Mouse (Mus musculus): ENCODE results near the gene Aatf. TPM values are rescaled to one million over a fixed set of nuclear protein-coding genes. Genes with fewer than 3 reads are reported as not detected.
A peak's percentile ranks its signal among the peaks of the same experiment; 100 is the strongest.

The Aatf gene
- polyA plus RNA-seq, 1 experiment from 2014 or later, result 40.9 TPM

GRCm38 (mm10) chr11:84497944-84498343 is 15.4 kb downstream of the Aatf start:
- ChIA-PET POLR2A (no interaction called here), CTCF (no interaction called here)
- DNase-seq (ENCODE audit: low read depth, low spot score) (no peak), ATAC-seq (no peak)
- peak; percentile 63 for TF ChIP-seq CTCF (IDR thresholded peaks at IDR 0.05)
- no peaks in the 10 kb centered on the region for H3K27me3 ChIP-seq
- in situ Hi-C loops (cut with MboI; ENCODE audit: low pct_unique_long_range_greater_than_20kb), result no loop called here

GRCm38 (mm10) chr11:84496901-84497300 is 16.4 kb downstream of the Aatf start:
- ChIA-PET POLR2A (no interaction called here), CTCF (interaction anchor here (1.4 kb wide), 1 partner anchor 320 kb away, joined by 3 read pairs; no protein-coding TSS in a partner anchor)
- in situ Hi-C loops (cut with MboI; ENCODE audit: low pct_unique_long_range_greater_than_20kb), result no loop called here
- DNase-seq (ENCODE audit: low read depth, low spot score) (no peak), ATAC-seq (no peak)
- no peak for TF ChIP-seq CTCF (IDR thresholded peaks at IDR 0.05)
- no peaks in the 10 kb centered on the region for H3K27me3 ChIP-seq

GRCm38 (mm10) chr11:84495774-84496173 is 17.5 kb downstream of the Aatf start:
- no peak for TF ChIP-seq CTCF (IDR thresholded peaks at IDR 0.05)
- DNase-seq (ENCODE audit: low read depth, low spot score), result no peak
- ChIA-PET POLR2A (no interaction called here), CTCF (interaction anchor here (1.0 to 1.6 kb wide), 4 partner anchors 8 to 321 kb away, joined by 3 to 5 read pairs (median 4); no protein-coding TSS in a partner anchor)
- no peak for ATAC-seq
- in situ Hi-C loops (cut with MboI; ENCODE audit: low pct_unique_long_range_greater_than_20kb), result no loop called here
- no peaks in the 10 kb centered on the region for H3K27me3 ChIP-seq

GRCm38 (mm10) chr11:84481661-84482060 is 31.7 kb downstream of the Aatf start:
- no peak for ATAC-seq
- in situ Hi-C loops (cut with MboI; ENCODE audit: low pct_unique_long_range_greater_than_20kb), result no loop called here
- CTCF ChIA-PET, result interaction anchor here (1.5 to 1.6 kb wide), 2 partner anchors 10 to 14 kb away, joined by 4 to 7 read pairs; no protein-coding TSS in a partner anchor
- DNase-seq (ENCODE audit: low read depth, low spot score), result no peak
- no peaks in the 10 kb centered on the region for H3K27me3 ChIP-seq
- POLR2A ChIA-PET, result interaction anchor here (1.0 kb wide), 1 partner anchor 13 kb away, joined by 3 read pairs; no protein-coding TSS in a partner anchor
- no peak for TF ChIP-seq CTCF (IDR thresholded peaks at IDR 0.05)

- in situ Hi-C loops (cut with MboI; ENCODE audit: low pct_unique_long_range_greater_than_20kb), result no loop called here
- TF ChIP-seq CTCF (IDR thresholded peaks at IDR 0.05), result no peak
- DNase-seq (ENCODE audit: low read depth, low spot score), result no peak
- ChIA-PET CTCF (interaction anchor here (1.5 kb wide), 1 partner anchor 9 kb away, joined by 7 read pairs; no protein-coding TSS in a partner anchor), POLR2A (no interaction called here)
- no peak for ATAC-seq
- H3K27me3 ChIP-seq, result no peaks in the 10 kb centered on the region
Observed at GRCm38 (mm10) chr11:84480451-84480850, 32.9 kb downstream of the Aatf start.

GRCm38 (mm10) chr11:84476641-84477040 is 36.7 kb downstream of the Aatf start:
- no peaks in the 10 kb centered on the region for H3K27me3 ChIP-seq
- no peak for TF ChIP-seq CTCF (IDR thresholded peaks at IDR 0.05)
- DNase-seq (ENCODE audit: low read depth, low spot score) (no peak), ATAC-seq (no peak)
- ChIA-PET CTCF (interaction anchor here (1.6 to 1.7 kb wide), 2 partner anchors 9 kb away, joined by 3 to 4 read pairs; no protein-coding TSS in a partner anchor), POLR2A (no interaction called here)
- in situ Hi-C loops (cut with MboI; ENCODE audit: low pct_unique_long_range_greater_than_20kb), result no loop called here

- ChIA-PET CTCF (interaction anchor here (1.7 kb wide), 1 partner anchor 8 kb away, joined by 4 read pairs; no protein-coding TSS in a partner anchor), POLR2A (interaction anchor here (0.6 kb wide), 1 partner anchor 33 kb away, joined by 4 read pairs; no protein-coding TSS in a partner anchor)
- DNase-seq (ENCODE audit: low read depth, low spot score) (no peak), ATAC-seq (no peak)
- in situ Hi-C loops (cut with MboI; ENCODE audit: low pct_unique_long_range_greater_than_20kb), result no loop called here
- no peak for TF ChIP-seq CTCF (IDR thresholded peaks at IDR 0.05)
- no peaks in the 10 kb centered on the region for H3K27me3 ChIP-seq
Observed at GRCm38 (mm10) chr11:84475991-84476390, 37.3 kb downstream of the Aatf start.

- CTCF ChIA-PET, result no interaction called here
- POLR2A ChIA-PET, result no interaction called here
- TF ChIP-seq CTCF (IDR thresholded peaks at IDR 0.05), result no peak
- ATAC-seq (no peak), DNase-seq (ENCODE audit: low read depth, low spot score) (no peak)
- H3K27me3 ChIP-seq, result no peaks in the 10 kb centered on the region
- in situ Hi-C loops (cut with MboI; ENCODE audit: low pct_unique_long_range_greater_than_20kb), result no loop called here
Observed at GRCm38 (mm10) chr11:84473093-84473667, 40.1 kb downstream of the Aatf start.

- H3K27me3 ChIP-seq, result no peaks in the 10 kb centered on the region
- ChIA-PET POLR2A (no interaction called here), CTCF (no interaction called here)
- TF ChIP-seq CTCF (IDR thresholded peaks at IDR 0.05), result no peak
- no peak for DNase-seq (ENCODE audit: low read depth, low spot score)
- in situ Hi-C loops (cut with MboI; ENCODE audit: low pct_unique_long_range_greater_than_20kb), result no loop called here
- ATAC-seq, result no peak
Observed at GRCm38 (mm10) chr11:84464571-84464970, 48.8 kb downstream of the Aatf start.

GRCm38 (mm10) chr11:84453901-84454300 is 59.4 kb downstream of the Aatf start:
- in situ Hi-C loops (cut with MboI; ENCODE audit: low pct_unique_long_range_greater_than_20kb), result no loop called here
- ChIA-PET CTCF (interaction anchor here (2.6 kb wide), 1 partner anchor 11 kb away, joined by 8 read pairs; no protein-coding TSS in a partner anchor), POLR2A (no interaction called here)
- ATAC-seq, result no peak
- H3K27me3 ChIP-seq, result no peaks in the 10 kb centered on the region
- DNase-seq (ENCODE audit: low read depth, low spot score), result no peak
- TF ChIP-seq CTCF (IDR thresholded peaks at IDR 0.05), result no peak

- no peak for DNase-seq (ENCODE audit: low read depth, low spot score)
- ChIA-PET POLR2A (interaction anchor here (0.7 kb wide), 1 partner anchor 33 kb away, joined by 4 read pairs; no protein-coding TSS in a partner anchor), CTCF (interaction anchor here (1.0 to 2.1 kb wide), 3 partner anchors 10 to 13 kb away, joined by 3 to 8 read pairs (median 4); no protein-coding TSS in a partner anchor)
- no peak for ATAC-seq
- no peak for TF ChIP-seq CTCF (IDR thresholded peaks at IDR 0.05)
- in situ Hi-C loops (cut with MboI; ENCODE audit: low pct_unique_long_range_greater_than_20kb), result no loop called here
- H3K27me3 ChIP-seq, result no peaks in the 10 kb centered on the region
Observed at GRCm38 (mm10) chr11:84442554-84443331, 70.6 kb downstream of the Aatf start.
